Mouse (Mus musculus) midbrain, embryonic 14.5 days (tissue): ENCODE results near the gene Natd1. TPM values are rescaled to one million over a fixed set of nuclear protein-coding genes. Genes with fewer than 3 reads are reported as not detected.

Experiments
- ATAC-seq: fragments of 200-750 bp; cut with Nextera tagmentation; 2 replicates; pipeline ENCODE4 v1.8.0; 2017; ENCODE audit warnings: moderate number of reproducible peaks, moderate library complexity; ENCODE audit not compliant: low FRiP score, low TSS enrichment
- DNase-seq: peaks from one replicate; pipeline ENCODE4 v3.0.0-alpha.2; 2015
- H3K27ac ChIP-seq: fragments of 300-500 bp; sonication (generic); replicated peaks from 2 replicates; pipeline ENCODE4 v1.5.1; 2014; ENCODE audit warnings: mild to moderate bottlenecking, low read depth, low read length, moderate library complexity
- H3K27me3 ChIP-seq: fragments of 300-500 bp; sonication (generic); 2 replicates; pipeline ENCODE4 v1.6.1; 2014; ENCODE audit warnings: low read length, control low read depth, mixed read lengths; ENCODE audit not compliant: control insufficient read depth, insufficient read depth
- H3K36me3 ChIP-seq: fragments of 300-500 bp; sonication (generic); 2 replicates; pipeline ENCODE4 v1.6.1; 2014; ENCODE audit warnings: low read length, control low read depth; ENCODE audit not compliant: control insufficient read depth, insufficient read depth
- H3K4me1 ChIP-seq: fragments of 300-500 bp; sonication (generic); 2 replicates; pipeline ENCODE4 v1.6.1; 2014; ENCODE audit warnings: mild to moderate bottlenecking, antibody characterized with exemption, low read length, control low read depth; ENCODE audit not compliant: control insufficient read depth, insufficient read depth
- H3K4me2 ChIP-seq: fragments of 300-500 bp; sonication (generic); 2 replicates; pipeline ENCODE4 v1.6.1; 2014; ENCODE audit warnings: mild to moderate bottlenecking, low read length, moderate library complexity
- H3K4me3 ChIP-seq: fragments of 300-500 bp; sonication (generic); replicated peaks from 2 replicates; pipeline ENCODE4 v1.5.1; 2014; ENCODE audit warnings: low read depth, low read length
- H3K9ac ChIP-seq: fragments of 300-500 bp; sonication (generic); replicated peaks from 2 replicates; pipeline ENCODE4 v1.6.1; 2014; ENCODE audit warnings: mild to moderate bottlenecking, low read length, moderate library complexity
- H3K9me3 ChIP-seq: fragments of 300-500 bp; sonication (generic); 2 replicates; pipeline ENCODE4 v1.6.1; 2016; ENCODE audit warnings: low read length, control low read depth, mixed read lengths; ENCODE audit not compliant: control insufficient read depth
- WGBS: fragments of 180-500 bp; shearing (Covaris S2); extraction: QIAGEN DNeasy Blood & Tissue Kit; methylation state at CpG from one replicate; pipeline ENCODE4 v1.1.7; 2014; 5-methylcytosine and 5-hydroxymethylcytosine counted together
- polyA plus RNA-seq: library from polyadenylated mRNA; unstranded; fragments of >200 nt; fragmentation: Nextera tagmentation; extraction: Ambion mirVana; gene quantifications from 2 replicates; pipeline ENCODE4 v1.2.1, GENCODE M21; 2014

Gene Natd1
- polyA plus RNA-seq, 1 experiment from 2014 or later, result 42.2 TPM

DNA sequence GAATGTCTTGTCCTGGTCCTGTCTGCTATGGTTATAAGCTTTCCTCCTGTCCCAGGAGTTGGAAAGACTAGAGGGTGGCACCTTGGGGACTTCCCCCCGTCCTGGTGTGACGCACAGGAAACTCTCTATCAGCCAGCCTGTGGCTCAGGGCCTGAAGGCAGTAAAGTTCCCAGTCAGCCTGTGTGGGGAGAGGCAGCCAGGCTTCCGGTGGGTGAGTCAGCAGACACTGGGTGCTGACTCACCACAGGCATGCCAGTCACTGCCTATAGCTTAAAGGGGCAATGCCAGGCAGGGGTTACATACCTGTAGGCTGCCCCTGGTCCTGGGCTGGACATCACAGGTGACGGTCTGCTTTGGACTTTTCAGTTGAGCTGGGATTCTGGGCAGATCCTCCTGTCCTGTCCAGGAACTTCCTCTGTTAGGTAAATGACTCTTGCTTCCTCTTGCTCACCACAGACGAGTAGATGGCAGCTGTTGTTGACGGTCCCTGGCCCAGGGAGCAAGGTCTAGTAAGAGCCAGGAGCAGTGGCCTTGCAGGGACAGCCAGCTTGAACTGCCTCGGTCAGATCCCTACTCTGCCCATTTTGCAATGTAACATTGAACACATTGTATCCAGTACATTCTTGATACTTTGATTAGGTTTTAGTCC lies 20.9 kb upstream of the Natd1 start:
- ATAC-seq, result no peak
- WGBS, result 94% methylated on average over 7 of the region's 7 CpGs
- H3K4me2 ChIP-seq, result no peak overlapping the region
- no peaks in the 10 kb centered on the region for H3K36me3 ChIP-seq
- no peak overlapping the region for H3K27ac ChIP-seq
- H3K9ac ChIP-seq, result no peak overlapping the region
- no peak overlapping the region for H3K4me3 ChIP-seq
- no peak for DNase-seq
- no peaks in the 10 kb centered on the region for H3K27me3 ChIP-seq
- H3K9me3 ChIP-seq, result no peaks in the 10 kb centered on the region
- peaks cover 11% of the 10 kb centered on the region for H3K4me1 ChIP-seq

DNA sequence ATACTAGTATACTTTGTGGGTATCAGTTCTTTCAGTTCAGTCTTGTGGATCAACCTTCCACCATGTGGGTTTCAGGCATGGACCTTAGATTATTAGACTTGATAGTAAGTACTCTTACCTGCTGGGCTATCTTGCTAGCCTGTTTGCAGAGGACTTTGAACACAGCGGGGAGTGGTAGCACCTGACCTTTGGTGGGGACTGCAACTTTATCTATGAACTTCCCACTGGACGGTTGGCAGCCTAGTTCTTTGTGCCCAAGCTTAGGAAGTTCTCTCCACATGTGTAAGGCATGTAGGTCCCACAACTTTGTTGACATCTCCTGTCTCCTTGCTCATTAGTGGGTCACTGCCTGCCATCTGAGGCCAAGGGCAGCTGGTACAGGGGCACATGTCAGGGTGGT lies 20.2 kb upstream of the Natd1 start:
- no peak for DNase-seq
- H3K4me2 ChIP-seq, result no peak overlapping the region
- no peak overlapping the region for H3K4me3 ChIP-seq
- peaks cover 11% of the 10 kb centered on the region for H3K4me1 ChIP-seq
- H3K9me3 ChIP-seq, result no peaks in the 10 kb centered on the region
- H3K27me3 ChIP-seq, result no peaks in the 10 kb centered on the region
- no peak overlapping the region for H3K27ac ChIP-seq
- WGBS, result 93% methylated on average over 2 of the region's 2 CpGs
- H3K36me3 ChIP-seq, result no peaks in the 10 kb centered on the region
- H3K9ac ChIP-seq, result no peak overlapping the region
- ATAC-seq, result no peak

DNA sequence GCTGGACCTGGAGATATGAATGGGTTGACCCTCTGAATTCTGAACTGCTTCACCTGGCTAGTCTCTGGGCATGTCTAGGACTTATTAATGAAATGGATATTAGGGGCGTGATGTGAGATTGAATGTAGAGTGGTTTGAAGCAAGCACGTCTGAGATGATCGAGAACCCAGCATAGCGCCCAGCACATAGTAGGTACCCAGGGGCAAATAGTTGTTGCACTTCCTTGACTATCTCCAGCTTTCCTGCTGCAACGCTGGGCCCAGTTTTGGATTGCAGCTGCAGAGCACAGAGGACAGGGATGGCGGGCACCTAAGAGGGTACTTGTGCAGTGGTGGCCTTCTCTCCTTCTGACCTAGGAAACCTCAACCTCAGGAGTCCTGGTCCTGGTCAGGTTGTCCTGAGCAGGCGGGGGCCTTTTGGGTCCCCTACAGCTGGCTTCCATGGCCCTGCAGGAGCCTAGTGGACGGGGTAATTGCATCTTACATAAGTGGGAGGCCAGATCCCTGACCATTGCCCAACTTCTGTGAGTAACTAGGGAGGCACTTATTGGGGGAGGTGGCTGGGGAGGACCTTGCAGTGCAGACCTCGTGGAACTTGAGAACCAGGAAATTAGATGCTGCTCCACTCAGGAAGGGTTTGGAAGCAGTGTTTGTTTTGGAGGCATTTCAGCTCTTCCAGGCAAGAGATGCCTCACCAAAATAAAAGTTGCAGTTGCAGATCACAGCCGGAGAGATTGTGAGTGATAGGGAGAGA lies 18.8 kb upstream of the Natd1 start:
- H3K27ac ChIP-seq, result no peak overlapping the region
- DNase-seq, result no peak
- ATAC-seq, result no peak
- H3K4me2 ChIP-seq, result peak overlapping the region; percentile 72
- H3K27me3 ChIP-seq, result no peaks in the 10 kb centered on the region
- H3K4me3 ChIP-seq, result peak overlapping the region; percentile 83; the same call in 1 of the 2 replicates
- no peaks in the 10 kb centered on the region for H3K36me3 ChIP-seq
- peaks cover 11% of the 10 kb centered on the region for H3K4me1 ChIP-seq
- 86% methylated on average over 10 of the region's 10 CpGs for WGBS
- H3K9me3 ChIP-seq, result no peaks in the 10 kb centered on the region
- H3K9ac ChIP-seq, result peak overlapping the region; percentile 69; the same call in 1 of the 2 replicates

GRCm38 (mm10) chr11:60932503-60933020 lies 18.0 kb upstream of the Natd1 start:
- H3K27ac ChIP-seq, result 0 out of 2 replicates have a peak overlapping the region, but pooled peaks have one; percentile 20
- H3K4me2 ChIP-seq, result peak overlapping the region; percentile 72
- H3K4me1 ChIP-seq, result peaks cover 14% of the 10 kb centered on the region
- H3K27me3 ChIP-seq, result no peaks in the 10 kb centered on the region
- DNase-seq (no peak), ATAC-seq (no peak)
- 8% methylated on average over 7 of the region's 7 CpGs for WGBS
- peak overlapping the region; percentile 69 for H3K9ac ChIP-seq
- H3K4me3 ChIP-seq, result peak overlapping the region; percentile 83
- H3K9me3 ChIP-seq, result no peaks in the 10 kb centered on the region
- no peaks in the 10 kb centered on the region for H3K36me3 ChIP-seq

- ATAC-seq, result peak; percentile 95
- DNase-seq, result peak; percentile 97
- WGBS, result under 1% methylated on average over 59 of the region's 59 CpGs
These were observed 17.4 kb upstream of the Natd1 start, which contains the start of gene Map2k3 for GRCm38 (mm10) chr11:60931869-60932481. TSS of gene Map2k3 (plus strand) at chr11:60932033.

GRCm38 (mm10) chr11:60931282-60931868 lies 16.8 kb upstream of the Natd1 start:
- Histone ChIP-seq H3K27ac (no peak overlapping the region), H3K4me2 (peak overlapping the region; percentile 72), H3K4me3 (peak overlapping the region; percentile 83), H3K9me3 (no peaks in the 10 kb centered on the region), H3K9ac (peak overlapping the region; percentile 69; the same call in 1 of the 2 replicates), H3K4me1 (peaks cover 19% of the 10 kb centered on the region), H3K36me3 (no peaks in the 10 kb centered on the region), H3K27me3 (no peaks in the 10 kb centered on the region)
- DNase-seq, result no peak
- 3% methylated on average over 30 of the region's 30 CpGs for WGBS
- ATAC-seq, result peak; percentile 56; the same call in 1 of the 2 replicates

More at GRCm38 (mm10) chr11:60931869-60932481, 17.4 kb upstream of the Natd1 start, which contains the start of gene Map2k3:
- Histone ChIP-seq H3K4me1 (peaks cover 19% of the 10 kb centered on the region), H3K9me3 (no peaks in the 10 kb centered on the region), H3K36me3 (no peaks in the 10 kb centered on the region), H3K9ac (peak within 1 kb of the TSS; percentile 69), H3K4me3 (peak within 1 kb of the TSS; percentile 83), H3K27me3 (no peaks in the 10 kb centered on the region), H3K27ac (peak within 1 kb of the TSS; percentile 64), H3K4me2 (peak within 1 kb of the TSS; percentile 72)

DNA sequence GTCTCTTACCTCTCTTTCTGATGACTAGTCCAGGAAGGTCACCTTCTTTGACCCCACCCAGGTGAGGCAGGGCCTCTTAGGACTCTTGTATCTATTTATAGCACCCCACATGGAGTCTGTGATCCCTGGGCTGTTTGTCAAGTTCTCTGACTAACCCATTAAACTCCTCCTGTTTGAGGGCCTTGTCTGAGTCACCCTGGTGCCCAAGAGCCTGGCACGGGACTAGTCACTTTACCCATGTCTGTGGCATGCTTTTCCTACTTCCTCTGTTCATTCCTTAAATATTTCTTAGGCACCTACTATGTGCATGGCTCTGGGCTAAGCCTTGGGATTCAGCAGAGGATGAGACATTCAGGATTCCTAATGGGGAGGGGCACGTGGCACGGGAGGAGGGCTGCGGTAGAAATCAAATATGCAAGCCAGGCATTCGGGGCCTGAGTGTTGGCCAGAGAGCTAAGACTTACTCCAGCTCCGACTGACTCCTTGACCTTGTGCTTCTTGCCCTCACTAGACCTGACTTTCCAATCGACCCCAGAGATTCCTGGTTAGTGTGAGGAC lies 16.3 kb upstream of the Natd1 start:
- no peaks in the 10 kb centered on the region for H3K27me3 ChIP-seq
- no peaks in the 10 kb centered on the region for H3K9me3 ChIP-seq
- H3K36me3 ChIP-seq, result no peaks in the 10 kb centered on the region
- peaks cover 19% of the 10 kb centered on the region for H3K4me1 ChIP-seq
- peak overlapping the region; percentile 69; the same call in 1 of the 2 replicates for H3K9ac ChIP-seq
- no peak overlapping the region for H3K27ac ChIP-seq
- WGBS, result 26% methylated on average over 7 of the region's 7 CpGs
- DNase-seq (no peak), ATAC-seq (no peak)
- peak overlapping the region; percentile 83 for H3K4me3 ChIP-seq
- peak overlapping the region; percentile 72 for H3K4me2 ChIP-seq

- Histone ChIP-seq H3K9ac (no peak overlapping the region), H3K27ac (no peak overlapping the region), H3K4me3 (peak overlapping the region; percentile 22)
These were observed 12.7 kb upstream of the Natd1 start for GRCm38 (mm10) chr11:60927264-60927663.

More at GRCm38 (mm10) chr11:60927264-60927663, 12.7 kb upstream of the Natd1 start:
- H3K27me3 ChIP-seq, result no peaks in the 10 kb centered on the region
- H3K9me3 ChIP-seq, result no peaks in the 10 kb centered on the region
- peaks cover 11% of the 10 kb centered on the region; the same call in 1 of the 2 replicates for H3K4me1 ChIP-seq
- no peaks in the 10 kb centered on the region for H3K36me3 ChIP-seq
- H3K4me2 ChIP-seq, result peak overlapping the region; percentile 50
- ATAC-seq (peak; percentile 70), DNase-seq (peak; percentile 95)
- WGBS, result under 1% methylated on average over 9 of the region's 9 CpGs
